Mouse (Mus musculus): Measurements from ENCODE around the gene Adgrf4.

DNA sequence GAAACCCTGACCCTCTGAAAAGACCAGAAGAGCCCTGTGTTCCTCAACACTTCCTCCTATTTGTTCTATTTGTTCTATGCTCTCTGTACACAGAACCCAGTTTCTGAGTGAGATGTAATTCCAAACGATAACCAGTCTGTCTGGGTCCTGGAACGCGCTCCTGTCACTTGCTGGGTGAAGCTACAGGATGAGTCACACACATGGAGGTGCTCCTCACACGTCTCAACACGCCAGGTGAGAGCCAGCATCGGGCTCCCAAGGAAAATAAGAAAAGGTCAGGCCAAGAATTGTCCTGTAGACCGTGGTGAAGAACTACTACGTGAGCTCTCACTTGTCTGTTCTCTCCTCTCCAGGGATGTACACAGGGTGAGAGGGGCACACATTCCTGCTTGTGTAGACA, 1.6 kb downstream of the Adgrf4 start:
- no peak for TF ChIP-seq CTCF (IDR thresholded peaks at IDR 0.05; ENCODE audit: low read depth, low read length)
- TF ChIP-seq POLR2A (IDR thresholded peaks at IDR 0.05; ENCODE audit: borderline replicate concordance, low read depth, low read length), result no peak
